Mouse (Mus musculus) hindbrain, embryonic 11.5 days (tissue): ENCODE measurements at regions not wholly inside any gene's neighbourhood (a gene's known extent, or its start where the extent isn't known, plus 50 kb on each side); places are given as distances from the start of the nearest gene placed in this dataset.
"Not testable (repeated sequence)": the region's sequence is repeated elsewhere in the genome, so short reads cannot be mapped to it uniquely, and the experiment has no call there.

ENCODE experiments used
- ATAC-seq: fragments of 200-750 bp; cut with Nextera tagmentation; 2 replicates; pipeline ENCODE4 v1.8.0; 2017; ENCODE audit warnings: mild to moderate bottlenecking, moderate TSS enrichment, moderate library complexity; ENCODE audit not compliant: low FRiP score
- DNase-seq: peaks from one replicate; pipeline ENCODE4 v3.0.0-alpha.2; 2015; ENCODE audit warnings: low spot score
- H3K27ac ChIP-seq: fragments of 300-500 bp; sonication (generic); 2 replicates; pipeline ENCODE4 v1.5.1; 2014; ENCODE audit warnings: mild to moderate bottlenecking, low read depth, low read length
- H3K27me3 ChIP-seq: fragments of 300-500 bp; sonication (generic); 2 replicates; pipeline ENCODE4 v1.6.1; 2014; ENCODE audit warnings: mild to moderate bottlenecking, low read length, moderate library complexity, mixed read lengths; ENCODE audit not compliant: control insufficient read depth, insufficient read depth
- H3K36me3 ChIP-seq: fragments of 300-500 bp; sonication (generic); 2 replicates; pipeline ENCODE4 v1.6.1; 2014; ENCODE audit warnings: mild to moderate bottlenecking, low read length, moderate library complexity, mixed read lengths; ENCODE audit not compliant: control insufficient read depth, insufficient read depth
- H3K4me1 ChIP-seq: fragments of 300-500 bp; sonication (generic); replicated peaks from 2 replicates; pipeline ENCODE4 v1.6.1; 2014; ENCODE audit warnings: low read length, mixed read lengths; ENCODE audit not compliant: control insufficient read depth, insufficient read depth
- H3K4me2 ChIP-seq: fragments of 300-500 bp; sonication (generic); replicated peaks from 2 replicates; pipeline ENCODE4 v1.6.1; 2014; ENCODE audit warnings: mild to moderate bottlenecking, low read depth, low read length
- H3K4me3 ChIP-seq: fragments of 300-500 bp; sonication (generic); 2 replicates; pipeline ENCODE4 v1.5.1; 2014; ENCODE audit warnings: low read depth, low read length
- H3K9ac ChIP-seq: fragments of 300-500 bp; sonication (generic); 2 replicates; pipeline ENCODE4 v1.6.1; 2014; ENCODE audit warnings: low read depth, low read length
- H3K9me3 ChIP-seq: fragments of 300-500 bp; sonication (generic); 2 replicates; pipeline ENCODE4 v1.6.1; 2016; ENCODE audit warnings: low read length; ENCODE audit not compliant: control insufficient read depth
- WGBS: fragments of 180-500 bp; shearing (Covaris S2); extraction: QIAGEN DNeasy Blood & Tissue Kit; methylation state at CpG from one replicate; pipeline ENCODE4 v1.1.7; 2014; 5-methylcytosine and 5-hydroxymethylcytosine counted together

DNA sequence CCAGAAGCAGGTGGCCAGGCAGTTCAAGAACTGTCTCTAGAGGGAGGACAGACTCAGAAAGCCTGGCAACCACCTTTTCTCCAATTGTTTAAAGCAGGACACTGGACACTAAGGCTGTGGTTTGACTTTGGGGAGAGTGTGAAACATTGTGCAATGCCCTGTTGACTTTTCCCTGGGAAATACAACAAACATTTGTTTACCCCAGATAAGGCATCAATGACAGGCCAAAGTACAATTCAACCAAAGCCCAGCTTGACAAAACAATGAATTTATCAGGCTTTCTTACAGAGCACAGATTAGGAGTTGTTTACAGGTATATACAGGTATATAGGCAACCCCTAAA is 135.3 kb upstream of the Plxna2 start:
- H3K36me3 ChIP-seq, result no peaks in the 10 kb centered on the region
- H3K27me3 ChIP-seq, result no peaks in the 10 kb centered on the region
- DNase-seq, result no peak
- H3K9ac ChIP-seq, result no peak overlapping the region
- no peak for ATAC-seq
- no peaks in the 10 kb centered on the region for H3K4me1 ChIP-seq
- no peaks in the 10 kb centered on the region for H3K9me3 ChIP-seq
- H3K4me2 ChIP-seq, result no peak overlapping the region
- H3K4me3 ChIP-seq, result no peak overlapping the region
- H3K27ac ChIP-seq, result no peak overlapping the region

DNA sequence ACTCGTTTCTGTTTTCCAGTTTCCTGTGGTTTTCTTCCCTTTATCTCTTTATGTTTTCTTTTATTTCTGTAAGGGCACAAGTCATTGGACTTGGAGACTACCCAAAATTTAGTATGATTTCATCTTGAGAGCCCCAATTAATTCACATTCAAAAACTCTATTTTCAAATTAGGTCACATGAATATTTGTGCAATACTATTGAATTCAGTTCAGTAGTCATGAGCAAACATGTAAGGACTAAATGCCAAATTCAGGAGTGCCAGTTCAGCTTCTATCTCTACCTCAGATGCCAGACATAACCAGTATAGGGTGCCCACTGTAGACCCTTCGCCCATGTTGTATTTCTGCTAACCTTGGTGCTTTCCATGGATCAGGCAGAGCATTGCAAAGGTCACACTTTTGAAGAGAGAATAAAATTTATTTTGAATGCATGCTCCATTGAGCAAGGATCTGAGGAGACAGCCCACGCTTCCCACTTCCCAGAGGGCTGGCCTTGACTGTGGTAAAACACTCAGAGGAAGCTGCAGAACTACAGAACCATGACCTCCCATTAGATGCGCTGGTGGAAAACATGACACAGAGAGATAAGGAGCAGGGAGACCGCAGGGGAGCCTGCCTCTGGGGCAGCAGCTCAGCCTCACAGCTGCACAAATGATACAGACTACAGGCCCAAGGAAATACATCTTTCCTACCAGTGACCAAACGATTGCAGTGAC is 135.9 kb upstream of the Plxna2 start:
- Histone ChIP-seq H3K36me3 (no peaks in the 10 kb centered on the region), H3K27me3 (no peaks in the 10 kb centered on the region), H3K9me3 (no peaks in the 10 kb centered on the region), H3K4me2 (no peak overlapping the region), H3K4me1 (no peaks in the 10 kb centered on the region), H3K4me3 (no peak overlapping the region), H3K9ac (no peak overlapping the region), H3K27ac (no peak overlapping the region)
- 81% methylated on average over 6 of the region's 6 CpGs for WGBS
- DNase-seq, result no peak
- no peak for ATAC-seq

DNA sequence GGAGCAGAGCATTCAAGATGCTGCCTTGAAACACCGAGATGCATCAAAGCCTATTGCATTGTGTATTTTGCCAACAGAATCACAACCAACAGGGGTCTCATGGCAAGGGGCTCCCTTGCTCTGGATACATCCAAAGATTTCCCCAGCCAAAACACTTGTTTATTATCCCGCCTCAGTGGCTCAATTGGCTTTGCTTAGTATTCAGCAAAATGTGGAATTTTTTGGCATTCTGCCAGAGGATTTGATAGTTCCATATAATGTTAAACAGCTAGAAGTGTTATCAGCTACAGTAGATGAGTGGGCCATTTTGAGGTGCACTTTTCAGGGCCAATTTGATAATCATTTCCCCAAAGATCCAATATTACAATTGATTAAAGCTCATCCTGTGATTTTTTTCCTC is 146.7 kb upstream of the Plxna2 start:
- H3K27ac ChIP-seq, H3K9me3 ChIP-seq, H3K4me2 ChIP-seq, H3K27me3 ChIP-seq, H3K4me1 ChIP-seq, H3K4me3 ChIP-seq, ATAC-seq, DNase-seq, H3K36me3 ChIP-seq, H3K9ac ChIP-seq: not testable (repeated sequence)
- 95% methylated on average over 2 of the region's 2 CpGs for WGBS

DNA sequence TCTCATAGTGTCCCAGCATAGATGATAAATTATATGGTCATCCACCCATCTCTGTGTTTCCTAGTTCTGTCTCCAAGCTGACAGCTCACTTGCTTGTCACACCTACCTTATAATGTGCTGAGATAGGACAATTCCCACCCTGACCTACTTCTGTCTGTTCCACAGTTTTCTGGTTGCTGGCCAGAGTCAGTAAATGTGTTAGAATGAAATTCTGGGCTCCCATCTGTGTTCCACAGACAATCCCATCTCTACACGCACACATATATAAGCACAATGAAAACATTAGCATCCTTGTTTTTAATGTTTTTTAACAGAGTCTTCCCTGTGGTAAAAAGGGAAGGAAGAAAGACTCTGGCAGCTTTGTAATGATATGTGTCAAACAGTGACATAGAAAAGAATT is 165.5 kb upstream of the Plxna2 start:
- Histone ChIP-seq H3K4me1 (no peaks in the 10 kb centered on the region), H3K4me2 (no peak overlapping the region), H3K27ac (no peak overlapping the region), H3K36me3 (no peaks in the 10 kb centered on the region), H3K4me3 (no peak overlapping the region), H3K9me3 (no peaks in the 10 kb centered on the region), H3K9ac (no peak overlapping the region), H3K27me3 (no peaks in the 10 kb centered on the region)
- 96% methylated on average over 1 of the region's 1 CpGs for WGBS
- no peak for DNase-seq
- no peak for ATAC-seq

DNA sequence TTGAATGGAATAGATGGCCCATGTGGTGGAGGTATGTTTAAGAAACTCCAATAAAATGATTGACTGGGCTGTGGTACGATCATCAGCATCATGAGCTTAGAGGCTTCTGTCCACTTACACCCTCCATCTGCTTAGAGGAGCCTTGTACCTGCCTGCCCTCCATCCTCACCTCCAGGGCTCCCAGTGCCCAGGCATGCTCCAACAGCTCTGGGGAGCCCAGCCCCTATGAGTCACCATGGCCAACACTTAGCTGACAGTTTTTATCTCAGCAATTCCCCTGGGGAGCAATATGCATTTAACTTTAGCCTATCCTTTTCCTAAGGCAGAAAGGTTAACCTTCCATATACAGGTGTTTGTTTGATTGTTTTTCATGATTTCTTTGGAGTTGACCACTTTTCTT is 174.3 kb upstream of the Plxna2 start:
- WGBS, result 81% methylated on average over 1 of the region's 1 CpGs
- ATAC-seq (no peak), DNase-seq (no peak)
- H3K36me3 ChIP-seq, result no peaks in the 10 kb centered on the region
- no peak overlapping the region for H3K4me3 ChIP-seq
- no peak overlapping the region for H3K4me2 ChIP-seq
- no peak overlapping the region for H3K9ac ChIP-seq
- H3K27me3 ChIP-seq, result no peaks in the 10 kb centered on the region
- no peaks in the 10 kb centered on the region for H3K4me1 ChIP-seq
- no peaks in the 10 kb centered on the region for H3K9me3 ChIP-seq
- H3K27ac ChIP-seq, result no peak overlapping the region

DNA sequence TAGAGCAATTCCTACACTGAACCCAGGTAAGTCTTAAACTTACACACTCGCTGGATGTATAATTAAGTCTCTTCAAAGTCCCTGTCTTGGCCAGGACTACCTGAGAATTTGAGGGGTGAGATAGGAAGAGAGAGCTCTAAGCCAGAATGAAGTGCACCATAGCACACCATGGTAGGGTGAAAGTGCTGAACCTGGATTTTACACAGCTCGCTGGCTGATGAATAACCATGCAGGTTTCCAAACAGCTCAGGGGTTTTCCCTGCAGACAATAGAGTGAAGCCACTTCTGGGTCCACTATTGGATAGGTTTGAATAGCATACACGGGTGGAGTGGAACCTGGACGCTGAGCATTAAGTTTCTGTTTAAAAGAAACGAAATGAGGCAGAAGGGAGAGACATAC is 180.7 kb upstream of the Plxna2 start:
- H3K27ac ChIP-seq, result no peak overlapping the region
- H3K4me3 ChIP-seq, result no peak overlapping the region
- H3K4me2 ChIP-seq, result no peak overlapping the region
- H3K36me3 ChIP-seq, result no peaks in the 10 kb centered on the region
- no peaks in the 10 kb centered on the region for H3K4me1 ChIP-seq
- H3K27me3 ChIP-seq, result no peaks in the 10 kb centered on the region
- no peaks in the 10 kb centered on the region for H3K9me3 ChIP-seq
- H3K9ac ChIP-seq, result no peak overlapping the region
- DNase-seq, result no peak
- ATAC-seq, result no peak
- WGBS, result 82% methylated on average over 5 of the region's 5 CpGs

DNA sequence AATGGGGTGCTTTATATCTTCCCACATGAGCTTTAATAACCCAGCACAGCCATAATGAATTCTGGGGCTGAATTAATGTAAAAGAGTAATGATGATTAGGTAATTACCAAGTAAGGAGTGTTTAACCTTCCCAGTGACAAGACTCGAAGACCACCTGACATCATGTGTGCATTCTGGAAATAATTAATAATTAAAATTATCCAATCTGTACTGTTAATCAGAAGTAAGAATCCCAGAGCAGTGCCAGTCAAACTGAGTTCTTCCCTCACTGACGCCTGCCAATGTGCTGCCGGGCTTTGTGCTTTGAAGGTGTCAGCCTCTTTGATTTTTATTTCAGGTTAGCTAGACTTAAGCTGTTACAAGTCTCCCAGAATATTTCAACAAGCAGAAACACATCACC is 183.0 kb upstream of the Plxna2 start:
- H3K4me1 ChIP-seq, result no peaks in the 10 kb centered on the region
- H3K4me3 ChIP-seq, result no peak overlapping the region
- ATAC-seq, result no peak
- H3K27ac ChIP-seq, result no peak overlapping the region
- no peaks in the 10 kb centered on the region for H3K9me3 ChIP-seq
- whole genome bisulfite sequencing, result 76% methylated on average over 3 of the region's 3 CpGs
- no peaks in the 10 kb centered on the region for H3K27me3 ChIP-seq
- DNase-seq, result no peak
- no peak overlapping the region for H3K4me2 ChIP-seq
- H3K36me3 ChIP-seq, result no peaks in the 10 kb centered on the region
- no peak overlapping the region for H3K9ac ChIP-seq

DNA sequence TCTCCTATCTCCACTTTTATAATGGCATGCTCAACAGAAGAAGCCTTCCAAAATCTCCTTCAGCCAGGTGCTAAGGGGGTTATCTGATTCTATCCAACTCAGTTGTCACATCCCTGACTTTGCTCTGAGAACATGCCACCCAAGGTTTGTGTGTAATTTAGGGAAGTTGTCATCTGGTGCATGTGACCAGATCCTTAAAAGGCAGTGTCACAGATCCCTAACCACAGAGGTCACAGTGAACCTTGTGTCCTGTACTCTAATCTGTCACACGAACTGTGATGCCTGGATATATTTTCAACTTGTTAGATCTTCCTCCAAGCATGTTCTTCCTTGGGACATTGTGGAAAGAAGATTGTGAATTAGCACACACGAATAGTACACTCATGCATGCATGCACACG is 189.4 kb upstream of the Plxna2 start:
- no peak overlapping the region for H3K27ac ChIP-seq
- no peak for ATAC-seq
- no peak for DNase-seq
- no peaks in the 10 kb centered on the region for H3K9me3 ChIP-seq
- WGBS, result 72% methylated on average over 3 of the region's 3 CpGs
- no peaks in the 10 kb centered on the region for H3K4me1 ChIP-seq
- no peaks in the 10 kb centered on the region for H3K36me3 ChIP-seq
- H3K27me3 ChIP-seq, result no peaks in the 10 kb centered on the region
- no peak overlapping the region for H3K4me3 ChIP-seq
- no peak overlapping the region for H3K9ac ChIP-seq
- H3K4me2 ChIP-seq, result no peak overlapping the region

DNA sequence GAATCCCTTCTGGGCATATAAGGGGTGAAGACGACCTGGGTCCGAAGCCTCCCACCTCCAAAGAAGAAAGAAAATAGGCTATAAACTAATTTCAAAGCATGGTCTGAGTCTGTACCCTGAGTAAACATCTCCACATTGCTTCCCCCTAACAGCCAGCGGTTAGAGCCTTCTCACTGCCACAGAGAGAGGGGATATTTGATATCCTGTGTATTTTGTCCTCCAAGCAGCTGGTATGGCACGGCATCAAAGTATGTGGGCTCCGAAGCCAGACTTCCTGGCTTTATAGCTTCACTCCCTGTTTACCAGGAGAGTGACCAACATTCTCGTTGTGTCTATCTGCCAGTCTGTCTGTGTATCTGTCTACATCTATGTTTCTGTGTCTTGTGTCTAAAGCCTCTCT is 191.7 kb upstream of the Plxna2 start:
- H3K27me3 ChIP-seq, result no peaks in the 10 kb centered on the region
- H3K4me3 ChIP-seq, result no peak overlapping the region
- ATAC-seq (no peak), DNase-seq (no peak)
- WGBS, result 72% methylated on average over 6 of the region's 6 CpGs
- H3K9me3 ChIP-seq, result no peaks in the 10 kb centered on the region
- H3K36me3 ChIP-seq, result no peaks in the 10 kb centered on the region
- H3K4me2 ChIP-seq, result no peak overlapping the region
- H3K9ac ChIP-seq, result no peak overlapping the region
- no peaks in the 10 kb centered on the region for H3K4me1 ChIP-seq
- H3K27ac ChIP-seq, result no peak overlapping the region
